Mouse (Mus musculus): Measurements from ENCODE around the gene 1700028K03Rik. TPM values are rescaled to one million over a fixed set of nuclear protein-coding genes. Genes with fewer than 3 reads are reported as not detected.
A peak's percentile ranks its signal among the peaks of the same experiment; 100 is the strongest.

Gene 1700028K03Rik
- under 1 TPM; 0.11 to 0.45 TPM for polyA plus RNA-seq (2017; shearing (Covaris generic))

DNA sequence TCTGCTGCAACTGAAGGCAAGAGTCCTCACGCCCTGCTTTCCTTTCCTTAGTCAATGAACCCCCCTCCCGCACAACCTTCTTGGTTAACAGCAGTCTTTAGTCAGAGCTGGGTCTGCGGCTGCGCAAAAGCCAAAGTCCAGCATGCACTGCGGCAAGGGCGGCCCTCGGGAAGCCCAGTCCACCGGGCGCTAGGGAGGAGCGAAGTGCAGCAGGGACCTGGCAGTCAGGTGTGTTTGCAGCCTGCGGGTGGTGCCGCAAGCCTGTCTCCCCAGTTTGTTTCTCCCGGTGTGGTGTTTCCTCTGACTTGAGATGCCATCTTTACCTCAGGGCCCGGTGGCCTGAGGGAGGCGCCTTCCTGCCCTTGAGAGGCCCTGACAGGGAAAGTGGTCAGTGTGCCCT is at the start of gene 1700028K03Rik:
1700028K03Rik (plus strand) TSS at position 129 of the 400 bp plus-strand sequence.
- ATAC-seq = no peak

DNA sequence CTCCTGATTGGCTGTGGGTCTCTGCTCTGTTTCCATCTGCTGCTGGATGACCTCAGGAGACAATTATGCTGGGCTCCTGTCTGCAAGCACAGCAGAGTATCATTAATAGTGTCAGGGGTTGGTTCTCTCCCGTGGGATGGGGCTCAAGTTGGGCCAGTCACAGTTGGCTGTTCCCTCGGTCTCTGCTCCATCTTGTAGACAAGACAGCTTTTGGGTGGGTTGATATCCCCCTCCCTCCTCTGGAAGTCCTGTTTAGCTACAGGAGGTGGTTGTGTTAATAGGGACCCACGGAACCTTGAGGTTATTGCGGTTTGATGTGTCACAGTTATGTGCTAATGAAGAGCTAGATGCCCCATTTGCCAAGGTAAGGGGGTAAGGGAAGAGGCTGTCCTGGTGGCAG is 45.5 kb upstream of the 1700028K03Rik start:
- no peak for ATAC-seq

DNA sequence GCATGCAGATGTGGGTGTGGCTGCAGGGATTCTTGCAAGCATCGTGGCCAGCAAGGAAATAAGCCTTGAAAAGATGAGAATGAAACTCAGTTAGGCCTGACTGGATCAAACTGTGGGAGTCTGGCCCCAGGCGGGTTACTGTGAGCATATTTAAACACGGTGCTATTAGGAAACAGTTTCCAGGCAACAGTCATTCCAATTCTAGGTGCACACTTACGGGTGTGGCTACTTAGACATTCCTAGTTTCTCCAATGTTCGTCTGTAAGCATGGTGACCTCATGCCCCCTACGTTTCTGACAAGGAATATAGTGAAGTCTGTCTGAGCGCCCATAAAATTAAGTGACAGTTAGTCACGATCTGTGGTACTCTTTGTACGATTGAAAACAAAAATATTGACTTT is 43.5 kb upstream of the 1700028K03Rik start:
- ATAC-seq = no peak

DNA sequence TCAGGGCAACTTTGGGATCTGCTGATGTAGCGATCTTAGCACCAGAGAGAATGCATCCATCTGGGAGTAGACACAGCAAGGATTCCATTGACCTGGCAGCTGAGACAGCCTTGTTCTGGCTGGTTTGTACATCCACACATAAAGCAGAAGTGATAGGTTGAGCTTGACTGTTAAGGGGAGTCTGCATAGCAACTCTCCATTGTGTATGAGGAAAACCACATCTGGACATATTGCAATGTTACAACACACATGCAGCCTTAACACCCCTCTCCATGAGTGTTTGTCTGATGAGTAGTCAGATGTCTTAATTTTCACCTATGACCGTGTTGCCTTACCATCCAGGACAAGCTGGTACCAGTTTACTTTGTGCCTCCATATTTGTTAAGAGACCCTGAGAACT is 42.0 kb upstream of the 1700028K03Rik start:
- no peak for ATAC-seq

DNA sequence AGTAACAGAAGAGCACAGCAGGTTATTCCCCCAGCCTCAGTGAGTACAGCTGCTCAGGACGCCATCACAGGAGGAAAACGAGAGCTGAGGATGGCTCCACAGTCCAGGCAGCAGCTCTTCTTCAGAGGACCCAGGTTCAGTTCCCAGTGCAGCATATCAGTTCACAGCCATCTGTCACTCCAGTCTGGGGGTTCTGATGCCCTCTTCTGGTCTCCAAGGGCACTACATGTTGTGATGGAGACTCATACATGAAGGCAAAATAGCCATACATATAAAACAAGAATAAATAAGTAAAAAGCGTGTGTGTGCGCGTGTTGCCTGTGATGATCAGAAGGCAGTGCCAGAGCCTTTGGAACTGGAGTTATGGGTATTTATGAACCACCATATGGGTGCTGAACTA is 39.8 kb upstream of the 1700028K03Rik start:
- ATAC-seq = no peak

DNA sequence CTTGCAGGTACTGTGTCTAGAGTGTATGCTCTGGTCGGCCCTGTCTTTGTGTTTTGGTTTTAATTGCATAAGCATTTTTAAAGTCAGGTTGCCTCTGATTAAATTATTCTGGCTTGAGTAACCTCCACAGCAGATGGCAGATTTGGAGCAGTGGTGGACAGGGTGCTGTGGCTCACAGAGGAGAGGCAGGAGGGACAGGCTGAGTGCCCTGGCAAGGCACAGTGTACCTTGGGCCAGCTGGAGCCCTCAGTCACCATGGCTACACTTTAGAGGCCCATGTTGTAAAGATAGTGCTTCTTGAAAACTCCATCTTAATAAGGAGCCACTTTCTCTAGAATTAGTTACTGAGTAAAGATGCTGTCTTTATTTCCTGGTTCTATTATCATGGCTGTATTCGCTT is 38.5 kb upstream of the 1700028K03Rik start:
- no peak for ATAC-seq

DNA sequence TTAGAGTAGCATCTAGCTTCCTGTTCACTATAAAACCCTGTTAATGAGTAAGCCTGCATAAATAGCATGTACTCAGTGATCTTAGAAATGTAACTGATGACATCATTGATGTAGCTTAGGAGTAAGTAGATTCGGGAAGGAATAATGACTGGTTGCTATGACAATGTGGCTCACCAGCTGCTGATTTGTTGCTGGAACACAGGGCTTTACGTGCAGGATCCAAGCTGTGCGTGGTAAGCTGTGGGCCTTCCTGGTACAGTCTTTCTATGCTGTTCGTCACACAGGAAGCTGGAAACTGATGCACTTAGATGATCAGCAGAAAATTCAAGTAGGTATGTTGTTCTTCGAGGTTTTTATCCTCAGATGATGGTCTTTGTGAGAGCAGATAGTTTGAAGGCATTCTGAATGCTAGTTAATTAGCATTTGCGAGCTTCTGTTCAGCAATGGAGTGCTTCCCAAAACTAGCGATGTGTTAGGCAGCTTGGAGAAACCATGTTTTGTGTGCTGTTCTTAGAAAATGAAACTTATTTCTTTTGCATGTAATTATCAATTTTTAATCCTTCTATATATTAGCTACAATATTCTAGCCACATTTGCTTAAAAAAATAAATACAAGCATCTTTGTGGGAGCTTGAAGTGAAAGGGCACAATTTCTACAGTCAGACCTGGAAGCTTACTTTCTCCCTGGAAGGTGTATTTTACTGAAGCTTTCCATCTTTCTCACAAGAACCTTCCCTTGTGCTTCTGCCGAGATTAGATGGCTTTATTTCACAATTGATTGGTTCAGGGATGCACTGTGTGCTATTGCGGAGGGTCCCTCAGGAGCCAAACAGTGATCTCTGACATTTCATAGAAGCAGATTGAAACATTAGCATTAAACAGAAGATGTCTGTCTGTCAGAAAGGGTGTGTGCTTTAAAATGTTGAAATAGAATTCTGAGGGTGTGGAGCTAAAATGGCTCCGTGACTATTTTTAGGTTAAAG is 36.7 kb upstream of the 1700028K03Rik start:
- peak; percentile 90 for ATAC-seq

DNA sequence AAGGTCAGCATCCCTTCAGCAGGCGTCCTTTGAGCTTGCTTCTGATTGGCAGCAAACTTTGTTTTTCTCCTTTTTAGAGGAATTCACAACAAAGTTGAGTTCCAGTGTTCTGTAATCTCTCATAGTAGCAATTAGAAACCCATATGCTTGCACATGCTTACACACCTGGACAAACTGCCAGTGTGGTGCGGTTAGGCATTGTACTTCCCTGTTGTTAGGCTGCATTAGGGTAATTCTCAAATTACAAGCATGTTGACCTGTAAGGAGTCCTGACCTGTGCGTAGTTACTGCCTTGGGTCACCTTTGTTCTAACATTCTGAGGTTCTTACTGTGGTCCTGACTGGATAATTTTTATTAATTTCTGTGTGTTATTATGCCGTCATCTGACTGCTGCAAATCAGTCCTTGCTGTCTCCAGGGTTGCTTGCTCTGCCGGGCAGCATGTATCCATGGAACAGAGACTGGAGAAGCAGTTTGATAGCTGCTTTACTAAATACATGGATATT is 35.7 kb upstream of the 1700028K03Rik start:
- ATAC-seq = no peak

DNA sequence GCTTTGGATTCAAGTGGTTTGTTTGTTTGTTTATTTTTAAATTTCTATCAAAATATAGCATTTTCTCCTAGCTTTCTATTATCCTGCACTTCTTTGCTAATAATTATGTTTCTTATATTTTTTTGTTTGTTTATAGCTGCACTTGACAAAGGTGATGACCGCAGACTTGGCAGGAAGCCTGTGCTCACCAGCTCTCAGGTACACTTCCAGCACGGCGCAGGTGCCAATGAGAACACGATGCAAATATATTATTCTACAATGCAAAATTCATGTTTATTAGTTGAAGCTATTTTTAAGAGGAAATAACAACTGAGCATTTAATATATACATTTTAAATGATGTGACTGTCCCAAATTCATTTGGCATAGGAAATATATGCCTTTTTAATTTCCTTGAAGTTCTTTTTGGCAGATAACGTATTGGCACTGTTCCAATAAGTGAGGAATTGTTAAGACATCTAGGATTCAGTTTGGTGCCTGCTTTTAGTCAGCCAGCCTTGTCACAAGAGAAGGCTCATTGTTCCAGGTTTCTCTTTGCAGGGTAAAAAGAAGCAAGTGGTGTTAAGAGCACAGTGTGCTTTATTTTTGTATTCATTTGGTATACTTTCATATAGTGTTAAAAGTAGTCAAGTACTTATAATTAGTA is 34.5 kb upstream of the 1700028K03Rik start:
- no peak for ATAC-seq

DNA sequence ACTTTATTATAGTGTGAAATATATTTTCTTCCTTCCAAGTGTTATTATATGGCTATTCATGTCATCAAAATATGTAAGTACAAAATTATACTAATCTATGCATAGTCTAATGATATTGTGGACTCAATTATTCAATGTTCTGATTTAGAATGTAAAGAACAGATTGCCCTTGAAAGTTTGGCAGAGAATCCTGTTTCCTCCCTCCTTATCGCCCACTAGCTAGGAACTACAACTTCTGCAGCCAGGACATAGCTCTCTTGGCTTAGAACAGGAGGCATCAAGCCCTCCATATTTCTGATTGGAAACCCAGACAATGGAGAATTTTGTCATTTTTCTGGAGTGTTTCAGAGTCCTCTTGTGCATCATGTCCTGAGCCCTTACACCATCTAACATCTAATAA is 33.8 kb upstream of the 1700028K03Rik start:
- ATAC-seq = no peak

DNA sequence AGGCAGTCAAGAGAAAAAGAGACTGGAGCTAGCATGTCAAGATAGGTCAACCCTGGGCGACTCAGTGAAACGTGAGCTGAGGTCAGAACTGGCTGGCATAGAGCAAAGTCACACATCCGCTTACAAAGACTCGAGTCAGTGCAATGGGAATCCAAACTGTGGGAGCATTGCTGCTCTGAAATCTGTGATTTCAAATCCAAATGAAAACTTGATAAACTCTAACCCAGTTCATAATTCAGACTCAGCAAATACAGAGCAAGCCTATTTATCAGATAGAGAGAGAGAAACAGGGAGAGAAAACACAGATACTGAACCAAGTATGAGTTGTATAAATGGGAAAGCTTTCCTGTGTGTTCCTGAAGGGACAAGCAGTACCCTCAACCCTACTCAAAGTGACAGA is 27.2 kb upstream of the 1700028K03Rik start, which contains the start of gene Gm42669:
Gm42669 (plus strand) TSS at position 301 of the 400 bp plus-strand sequence.
- no peak for ATAC-seq

DNA sequence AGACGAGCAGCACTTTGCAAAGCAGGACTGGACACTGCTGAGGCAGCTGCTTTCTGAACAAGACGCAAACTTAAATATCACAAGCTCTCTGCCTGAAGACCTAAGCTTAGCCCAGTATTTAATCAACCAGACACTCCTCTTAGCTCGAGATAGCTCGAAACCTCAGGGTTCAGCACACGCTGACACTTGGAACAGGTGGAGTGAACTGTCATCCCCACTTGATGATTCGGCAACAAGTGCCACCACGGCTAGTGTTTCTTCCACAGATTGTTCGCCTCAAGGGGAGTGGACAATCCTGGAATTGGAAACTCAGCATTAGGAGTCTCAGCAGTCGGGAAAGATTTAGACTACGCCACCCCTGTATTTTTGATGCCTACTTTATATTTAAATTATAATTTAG is 24.0 kb upstream of the 1700028K03Rik start:
- no peak for ATAC-seq

DNA sequence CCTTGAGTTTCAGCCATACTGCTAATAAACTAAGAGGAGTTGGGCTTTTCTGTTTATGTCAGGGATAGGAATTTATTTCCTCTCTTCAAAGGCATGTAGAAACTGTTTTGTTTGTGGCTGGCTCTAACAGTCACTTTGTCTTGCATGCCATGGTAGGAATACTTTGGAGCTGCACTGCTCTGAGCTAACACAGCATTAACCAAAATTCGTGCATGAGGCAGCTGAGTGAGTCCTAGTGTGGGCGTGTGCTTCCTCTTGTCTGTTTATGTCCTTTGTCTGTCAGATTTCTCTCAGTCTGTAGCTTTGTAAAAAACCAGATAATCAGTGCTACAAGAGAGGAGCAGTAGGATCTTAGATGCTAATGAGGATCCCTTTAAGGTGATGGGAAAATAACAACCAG is 23.2 kb upstream of the 1700028K03Rik start:
- no peak for ATAC-seq

DNA sequence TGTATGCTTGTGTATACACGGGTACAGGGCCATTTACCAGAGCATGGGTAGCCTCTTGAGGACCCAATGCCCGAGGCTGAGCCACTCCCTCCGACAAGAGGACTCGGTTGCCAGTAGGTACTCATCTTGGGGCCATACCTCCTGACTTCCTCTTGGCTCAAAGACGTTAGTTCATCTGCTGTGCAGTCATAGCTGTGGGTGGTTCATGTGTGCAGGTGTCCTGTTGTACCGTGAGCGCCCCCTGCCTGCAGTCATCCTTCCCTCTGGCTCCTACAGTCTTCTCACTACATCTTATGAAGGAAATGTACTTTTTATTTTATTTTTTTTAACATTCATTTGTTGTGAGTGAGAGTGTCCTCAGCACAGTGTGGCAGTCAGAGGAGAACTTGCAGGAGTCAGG is 20.9 kb upstream of the 1700028K03Rik start:
- peak; percentile 91 for ATAC-seq

DNA sequence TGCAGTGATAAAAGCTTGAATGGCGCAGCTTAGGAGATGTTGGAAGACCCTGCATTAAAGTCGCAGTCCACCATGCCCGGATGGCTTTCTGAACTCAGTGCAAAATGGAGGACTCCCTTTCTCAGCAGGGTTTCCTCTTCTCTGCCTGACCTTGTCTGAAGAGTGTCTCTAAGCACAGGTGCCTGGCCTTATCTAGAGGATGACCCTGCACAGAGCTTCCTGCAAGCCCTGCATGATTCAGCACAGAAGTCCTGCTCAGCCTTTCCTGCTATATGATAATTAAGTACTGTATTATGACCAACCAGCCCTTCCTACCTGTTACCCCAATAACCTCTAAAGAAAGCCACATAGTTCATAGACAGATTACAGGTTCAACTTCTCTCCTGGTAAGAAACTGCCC is 19.1 kb upstream of the 1700028K03Rik start:
- no peak for ATAC-seq

DNA sequence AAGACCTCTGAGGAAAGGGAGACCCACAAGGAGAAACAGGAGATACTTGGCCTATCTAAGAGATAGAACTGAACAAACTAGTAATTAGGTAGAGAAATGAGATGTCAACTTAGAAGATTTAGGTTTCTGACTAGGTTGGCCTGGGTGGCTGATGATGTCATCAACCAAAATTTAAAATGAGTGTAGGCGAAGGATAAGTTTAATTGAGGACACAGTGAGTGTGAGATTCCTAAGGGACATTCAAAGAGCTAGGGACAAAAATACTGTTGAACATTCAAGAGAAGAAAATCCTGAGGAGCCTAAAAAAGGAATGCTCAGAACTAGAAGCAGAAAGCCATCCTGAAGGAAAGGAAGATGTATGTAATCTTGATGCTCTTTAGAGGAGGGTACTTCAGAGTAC is 18.4 kb upstream of the 1700028K03Rik start:
- ATAC-seq = no peak

DNA sequence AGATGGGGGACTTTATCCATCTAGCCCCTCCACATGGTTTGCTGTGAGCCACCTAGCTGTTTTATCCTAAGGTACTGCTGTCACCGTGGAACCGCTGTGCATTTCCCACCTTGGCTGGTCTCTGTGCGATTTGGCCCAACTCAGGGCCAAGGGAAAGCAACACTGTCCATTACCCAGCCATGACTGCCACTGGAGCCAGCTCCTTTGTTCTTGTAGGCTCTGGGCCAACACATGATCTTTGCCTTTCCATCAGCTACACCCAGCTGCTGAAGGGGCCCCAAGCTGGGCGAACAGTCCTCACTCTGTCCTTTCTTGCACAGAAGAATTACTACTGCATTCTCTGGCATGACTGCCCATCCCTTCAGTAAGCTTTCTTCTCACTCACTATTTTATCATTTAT is 15.9 kb upstream of the 1700028K03Rik start:
- no peak for ATAC-seq

DNA sequence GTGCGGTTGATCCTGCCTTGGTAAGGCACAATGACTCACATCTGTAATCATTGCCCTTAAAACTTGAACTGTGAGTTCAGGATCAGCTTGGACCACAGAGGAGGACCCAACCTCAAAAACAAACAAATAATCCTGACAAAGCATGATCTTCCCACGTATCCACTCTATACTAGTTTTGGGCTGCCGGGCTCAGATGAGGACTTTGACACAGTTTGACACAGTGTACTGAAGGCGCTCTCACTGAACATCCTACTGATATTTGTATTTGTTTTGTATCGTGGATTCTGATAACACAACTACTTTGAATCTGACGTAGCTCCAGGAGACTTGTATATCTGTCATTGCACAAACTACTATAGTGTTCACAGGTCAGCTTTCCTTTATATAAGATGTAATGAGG is 13.1 kb upstream of the 1700028K03Rik start:
- no peak for ATAC-seq

DNA sequence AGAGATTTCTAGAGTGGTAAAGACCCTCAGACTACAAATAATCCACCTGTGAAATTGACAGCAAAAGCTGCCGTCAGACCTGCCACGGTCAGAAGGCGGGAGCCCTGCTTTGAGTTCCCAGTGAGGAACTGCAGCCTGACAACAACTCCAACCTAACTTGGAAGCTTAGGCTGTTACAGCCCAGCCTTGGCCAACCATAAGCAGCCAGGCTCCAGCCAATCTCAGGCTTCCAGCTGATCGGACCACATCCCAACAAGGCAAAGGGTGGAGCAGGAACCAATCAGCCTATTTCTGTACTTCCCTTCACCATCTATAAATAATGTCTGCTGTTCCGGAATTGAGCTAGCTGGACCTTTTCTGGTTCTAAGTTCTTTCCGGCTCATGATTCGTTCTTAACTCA is 12.6 kb upstream of the 1700028K03Rik start:
- no peak for ATAC-seq

DNA sequence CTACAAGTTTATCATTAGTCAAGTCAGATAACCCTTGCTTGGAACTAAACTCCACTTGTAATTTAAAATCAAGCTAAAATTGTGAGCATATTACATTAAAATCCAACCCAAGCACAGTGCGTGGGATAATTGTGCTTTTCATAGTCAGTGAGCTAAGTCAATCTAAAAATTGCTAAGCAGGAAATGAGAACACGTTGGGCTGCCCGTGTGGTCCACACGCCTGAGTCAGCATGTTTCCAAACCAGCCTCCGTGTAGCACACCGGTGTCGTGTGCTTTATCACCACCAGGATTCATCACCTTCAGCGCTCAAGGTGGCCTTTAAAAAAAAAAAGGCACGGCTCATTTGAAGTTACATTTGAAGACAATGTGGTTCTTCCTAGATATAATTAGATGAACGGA is 10.2 kb upstream of the 1700028K03Rik start:
- peak; percentile 84 for ATAC-seq

DNA sequence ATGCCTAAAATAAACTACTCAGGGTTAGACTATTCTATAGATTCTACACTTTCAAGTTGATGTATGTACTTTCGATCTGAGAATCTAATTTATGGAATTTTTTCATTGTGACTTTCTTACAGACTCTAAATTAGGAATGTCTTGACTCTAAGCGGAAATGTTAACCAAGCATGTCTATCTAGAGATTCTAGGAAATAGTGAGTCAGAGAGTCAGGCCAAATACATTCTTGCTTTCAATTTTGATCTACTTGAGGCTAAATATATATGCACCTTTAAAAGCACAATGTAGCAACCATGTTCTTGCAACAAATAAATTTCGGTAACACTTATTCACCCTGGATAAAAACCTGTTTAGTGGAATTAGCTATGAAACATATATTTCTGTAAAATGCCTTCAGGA is 5.7 kb upstream of the 1700028K03Rik start:
- peak; percentile 60 for ATAC-seq

DNA sequence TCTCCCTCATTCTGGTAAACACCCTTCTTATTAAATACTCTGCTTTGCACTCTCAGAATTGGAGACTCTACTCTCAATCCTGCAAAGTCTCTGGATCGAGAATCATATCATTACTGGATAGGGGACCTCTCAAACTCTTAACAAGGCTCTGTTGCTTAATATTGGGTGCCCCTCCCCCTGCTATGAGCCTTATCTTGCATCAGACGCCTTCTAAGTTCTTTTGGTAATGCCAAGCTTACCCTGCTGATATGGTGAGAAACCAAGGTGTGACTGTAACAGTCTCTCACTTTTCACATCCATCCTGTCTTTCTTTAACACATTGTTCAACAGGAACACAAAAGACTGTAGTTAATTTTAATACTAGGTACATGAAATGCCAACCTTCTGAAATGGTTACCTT is 919 bp upstream of the 1700028K03Rik start:
- ATAC-seq = no peak

DNA sequence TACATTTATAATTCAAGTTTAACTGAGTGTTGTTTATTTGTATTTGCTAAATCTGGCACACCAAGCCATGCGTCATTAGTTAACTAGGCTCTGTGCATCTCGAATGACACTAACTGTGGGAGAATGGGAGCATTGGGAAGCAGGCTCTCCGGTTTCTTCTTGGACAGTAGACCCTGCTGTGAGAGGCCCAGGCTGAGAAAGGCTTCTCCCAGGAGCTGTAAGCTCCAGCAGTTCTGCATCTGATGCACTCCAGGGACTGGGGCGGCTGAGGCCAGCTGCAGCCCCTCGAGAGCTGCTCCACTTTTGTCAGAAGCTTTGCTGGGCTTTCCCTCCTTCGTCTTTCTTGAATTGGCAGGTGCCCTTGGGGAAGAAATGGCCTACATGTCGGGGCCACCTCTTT is 7.2 kb downstream of the 1700028K03Rik start:
- no peak for ATAC-seq

DNA sequence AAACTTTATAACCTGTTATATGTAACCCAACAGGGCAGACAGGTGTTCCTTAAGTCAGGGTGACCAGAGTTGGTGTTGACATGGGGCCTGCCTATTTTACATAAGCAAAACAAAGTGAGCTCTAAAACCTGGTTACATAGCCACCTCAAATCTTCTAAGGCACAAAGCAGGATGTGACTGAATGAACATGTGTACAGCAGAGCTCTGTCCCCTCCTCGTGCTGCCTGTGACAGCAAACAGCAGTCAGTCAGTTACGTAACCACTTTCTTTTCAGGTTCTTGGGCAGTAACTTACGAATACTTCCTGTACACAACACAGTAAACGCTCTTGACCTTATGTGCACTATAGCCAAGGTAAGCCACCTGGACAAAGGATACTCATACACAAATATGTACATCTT is 11.4 kb downstream of the 1700028K03Rik start:
- peak; percentile 90 for ATAC-seq

All from activated CD4-positive, CD25-positive, alpha-beta regulatory T cell, adult 4 months (primary cell).